Mouse (Mus musculus): ENCODE measurements at regions not wholly inside any gene's neighbourhood (a gene's known extent, or its start where the extent isn't known, plus 50 kb on each side); places are given as distances from the start of the nearest gene placed in this dataset.

GRCm38 (mm10) chr2:117731253-117731652 lies 380.4 kb upstream of the Thbs1 start:
- DNase-seq, result no peak

GRCm38 (mm10) chr2:117742413-117742812 lies 369.3 kb upstream of the Thbs1 start:
- no peak for DNase-seq

GRCm38 (mm10) chr2:117743901-117744300 lies 367.8 kb upstream of the Thbs1 start:
- DNase-seq, result no peak

GRCm38 (mm10) chr2:117745767-117746166 lies 365.9 kb upstream of the Thbs1 start:
- DNase-seq, result no peak

GRCm38 (mm10) chr2:117747136-117747535 lies 364.5 kb upstream of the Thbs1 start:
- DNase-seq, result no peak

GRCm38 (mm10) chr2:117748892-117749291 lies 362.8 kb upstream of the Thbs1 start:
- DNase-seq, result no peak

- no peak for DNase-seq
These were observed 352.1 kb upstream of the Thbs1 start for GRCm38 (mm10) chr2:117759491-117760013.

GRCm38 (mm10) chr2:117763631-117764030 lies 348.0 kb upstream of the Thbs1 start:
- no peak for DNase-seq

GRCm38 (mm10) chr2:117765572-117765971 lies 346.1 kb upstream of the Thbs1 start:
- no peak for DNase-seq

GRCm38 (mm10) chr2:117766450-117766849 lies 345.2 kb upstream of the Thbs1 start:
- no peak for DNase-seq

- DNase-seq, result no peak
These were observed 342.1 kb upstream of the Thbs1 start for GRCm38 (mm10) chr2:117769402-117770114.

GRCm38 (mm10) chr2:117770115-117770485 lies 341.6 kb upstream of the Thbs1 start:
- DNase-seq, result no peak

GRCm38 (mm10) chr2:117780287-117780686 lies 331.4 kb upstream of the Thbs1 start:
- DNase-seq, result no peak

GRCm38 (mm10) chr2:117780816-117781215 lies 330.9 kb upstream of the Thbs1 start:
- no peak for DNase-seq

- DNase-seq, result no peak
These were observed 324.4 kb upstream of the Thbs1 start for GRCm38 (mm10) chr2:117787321-117787720.

- DNase-seq, result no peak
These were observed 317.4 kb upstream of the Thbs1 start for GRCm38 (mm10) chr2:117794285-117794684.

GRCm38 (mm10) chr2:117801946-117802600 lies 309.6 kb upstream of the Thbs1 start:
- no peak for DNase-seq

GRCm38 (mm10) chr2:117802686-117803085 lies 309.0 kb upstream of the Thbs1 start:
- no peak for DNase-seq

- no peak for DNase-seq
These were observed 307.0 kb upstream of the Thbs1 start for GRCm38 (mm10) chr2:117804686-117805085.

- no peak for DNase-seq
These were observed 304.6 kb upstream of the Thbs1 start for GRCm38 (mm10) chr2:117807121-117807520.

GRCm38 (mm10) chr2:117811506-117811905 lies 300.2 kb upstream of the Thbs1 start:
- no peak for DNase-seq

GRCm38 (mm10) chr2:117811931-117812330 lies 299.7 kb upstream of the Thbs1 start:
- DNase-seq, result no peak

GRCm38 (mm10) chr2:117819701-117820225 lies 291.9 kb upstream of the Thbs1 start:
- DNase-seq, result no peak

- DNase-seq, result no peak
These were observed 291.0 kb upstream of the Thbs1 start for GRCm38 (mm10) chr2:117820708-117821107.

Data from right cerebral cortex, postnatal 25 days (tissue).